Mouse (Mus musculus) lung, adult 2 months (tissue): Measurements from ENCODE around the gene Rnf144b.

Experiments
- CTCF ChIP-seq: fragments of 200-500 bp; IDR thresholded peaks from 2 replicates; pipeline ENCODE4 v1.5.1; 2011; ENCODE audit warnings: mild to moderate bottlenecking, low read length, control low read depth; ENCODE audit not compliant: insufficient read depth
- POLR2A ChIP-seq: fragments of 200-500 bp; IDR thresholded peaks from 2 replicates; pipeline ENCODE4 v1.6.1; 2011; ENCODE audit warnings: low read depth, mild to moderate bottlenecking, control low read depth, low read length, borderline replicate concordance; ENCODE audit errors: extremely low read depth

GRCm38 (mm10) chr13:47251114-47251764 lies 128.8 kb downstream of the Rnf144b start:
- TF ChIP-seq CTCF (no peak), POLR2A (no peak)
